Mouse (Mus musculus) thymus, postnatal 25 days (tissue): Measurements from ENCODE around the gene Trio.
A peak's percentile ranks its signal among the peaks of the same experiment; 100 is the strongest.

Experiments
- DNase-seq: peaks from one replicate; pipeline ENCODE4 v3.0.0; 2022

Trio gene

DNA sequence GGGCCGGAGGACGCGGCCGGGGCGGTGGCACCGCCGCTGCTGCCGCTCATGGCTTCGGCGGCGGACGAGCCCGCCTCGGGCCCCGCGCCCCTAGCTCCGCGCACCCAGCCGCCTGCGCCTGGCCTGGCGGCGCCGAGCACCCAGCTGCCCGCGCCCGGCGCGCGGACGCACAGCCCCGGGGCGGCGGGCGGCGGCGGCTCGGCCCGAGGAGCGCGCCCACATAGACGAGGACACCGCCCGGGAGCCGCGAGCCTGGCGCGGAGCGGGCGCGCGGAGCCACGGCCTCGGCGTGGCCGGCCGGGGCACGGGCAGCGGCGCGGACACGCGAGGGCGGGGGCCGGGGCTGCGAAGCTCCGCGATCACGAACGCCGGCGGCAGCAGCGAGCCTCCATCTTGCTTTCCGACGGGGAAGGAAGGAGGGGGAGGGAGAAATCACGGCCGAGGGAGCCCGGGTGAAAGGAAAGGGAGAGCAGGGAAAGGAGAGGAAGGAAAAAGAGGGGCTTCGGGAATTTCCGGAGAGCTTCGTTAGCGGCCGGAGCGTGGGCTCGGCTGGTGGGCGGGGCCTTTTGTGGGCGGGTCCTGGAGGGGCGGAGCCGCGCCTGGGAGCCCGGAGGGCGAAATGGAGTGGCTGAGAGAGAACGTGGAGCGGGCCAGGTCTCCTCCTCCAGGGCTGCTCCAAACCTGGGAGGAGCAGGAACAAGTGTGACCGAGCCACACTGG, at the start of gene Trio:
TSS of gene Trio (minus strand) at position 402 of the 720 bp plus-strand sequence.
- DNase-seq, result peak; percentile 90

DNA sequence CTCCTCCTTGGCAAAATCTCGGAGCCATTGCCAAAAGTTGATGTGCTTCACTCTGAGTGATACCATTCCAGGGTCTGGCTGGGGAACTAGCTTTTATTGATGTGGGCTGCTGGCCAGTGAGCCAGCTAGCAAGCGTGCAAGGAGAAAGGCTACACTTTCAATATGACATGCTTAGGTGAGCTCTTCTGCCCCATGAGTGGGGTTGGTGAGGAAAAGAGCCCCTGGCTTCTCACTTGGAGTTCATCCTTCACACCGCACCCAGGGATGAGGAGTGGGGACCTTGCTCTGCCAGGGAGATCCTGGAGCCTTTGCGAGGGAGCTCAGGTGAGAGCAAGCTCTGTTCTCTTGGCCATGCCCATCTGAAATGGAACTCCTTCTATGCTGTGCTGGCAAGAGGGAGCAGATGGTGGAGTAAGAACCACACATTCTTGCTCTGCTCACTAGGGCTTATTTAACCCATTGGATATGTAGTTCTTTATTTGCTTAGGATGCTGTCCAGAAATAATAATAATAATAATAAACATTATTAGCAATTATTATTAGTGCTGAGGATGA, 48.8 kb upstream of the Trio start:
- DNase-seq, result no peak

DNA sequence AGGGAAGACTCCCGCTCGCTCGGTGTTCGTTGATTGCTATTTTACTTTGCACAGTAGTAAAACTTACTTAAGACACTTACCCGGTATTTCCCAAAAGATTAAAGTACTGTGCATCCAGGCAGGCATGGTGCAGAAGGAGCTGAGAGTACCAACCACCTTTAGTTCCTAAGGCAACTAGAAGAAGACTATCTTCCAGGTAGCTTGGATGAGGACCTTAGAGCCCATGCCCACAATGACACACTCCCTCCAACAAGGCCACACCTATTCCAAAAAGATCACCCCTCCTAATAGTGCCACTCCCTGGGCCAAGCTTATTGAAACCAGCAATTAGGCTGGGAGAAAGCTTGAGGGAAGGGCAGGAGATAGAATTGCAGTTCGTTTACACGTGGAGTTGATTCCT, 46.0 kb upstream of the Trio start:
- DNase-seq, result no peak

DNA sequence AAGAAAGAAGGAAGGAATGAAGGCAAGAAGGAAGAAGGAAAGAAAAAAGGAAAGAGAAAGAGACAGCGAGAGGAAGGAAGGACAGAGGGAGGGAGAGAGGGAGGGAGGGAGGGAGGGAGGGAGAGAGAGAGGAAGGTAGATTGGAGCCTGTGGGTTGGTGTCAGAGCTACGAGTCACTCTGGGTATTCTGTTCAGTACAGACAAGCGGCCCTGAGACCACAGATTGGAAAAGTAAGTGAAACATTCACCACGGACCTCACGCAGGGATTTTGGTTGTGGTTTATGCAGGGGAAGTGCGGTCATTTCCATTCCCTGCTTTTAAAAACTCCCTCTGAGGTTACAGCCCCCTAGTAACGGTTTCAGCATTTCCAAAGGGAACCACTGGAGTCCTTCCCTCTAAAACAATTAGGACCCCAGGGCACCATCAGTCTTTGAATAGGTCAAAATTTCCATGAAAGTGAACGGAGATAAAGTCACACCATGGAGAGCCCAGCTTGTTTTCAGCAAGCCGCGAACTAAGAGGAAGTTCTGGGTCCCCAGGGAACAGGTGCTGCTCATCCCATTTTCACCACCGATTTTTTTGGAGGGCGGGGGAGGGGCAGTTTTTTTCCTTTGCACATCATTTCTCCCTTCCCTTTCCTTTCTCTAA, 45.2 kb upstream of the Trio start:
- DNase-seq, result no peak

DNA sequence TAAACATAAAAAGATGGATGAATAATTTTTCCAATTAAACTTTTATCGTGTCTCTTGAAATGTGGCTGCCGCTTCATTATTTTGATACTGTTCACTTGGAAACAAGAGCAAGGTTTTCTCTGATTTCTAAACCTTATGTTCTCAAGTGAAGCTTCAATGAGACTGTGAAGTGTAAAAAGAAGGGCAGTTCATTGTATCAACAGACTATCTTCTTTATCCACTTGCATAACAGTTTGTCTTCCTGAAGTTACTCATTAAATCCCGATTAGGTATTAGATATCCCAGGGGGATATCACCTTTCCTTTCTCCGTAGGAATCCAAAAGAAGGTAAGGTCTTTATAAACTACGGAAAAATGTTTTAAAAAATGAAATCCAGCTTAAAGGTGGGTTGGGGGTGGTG, 44.6 kb upstream of the Trio start:
- no peak for DNase-seq

DNA sequence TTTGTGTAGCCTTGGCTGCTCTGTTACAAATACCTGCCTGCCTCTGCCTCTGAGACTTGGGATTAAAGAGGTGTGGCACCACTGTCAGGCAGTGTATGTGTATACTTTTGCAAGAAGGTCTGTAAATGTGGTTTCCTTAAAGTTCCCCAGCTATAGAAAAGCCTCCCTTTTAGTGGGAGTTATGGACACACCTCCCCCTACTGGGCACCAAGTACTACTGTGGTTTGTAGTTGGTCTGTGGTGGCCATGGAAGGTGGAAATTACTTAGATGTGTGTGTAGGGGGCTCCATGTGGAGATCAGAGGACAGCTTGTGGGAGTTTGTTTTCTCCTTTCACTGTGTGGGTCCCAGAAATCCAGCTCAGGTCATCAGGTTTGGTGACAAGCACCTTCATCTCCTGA, 41.7 kb upstream of the Trio start:
- no peak for DNase-seq

DNA sequence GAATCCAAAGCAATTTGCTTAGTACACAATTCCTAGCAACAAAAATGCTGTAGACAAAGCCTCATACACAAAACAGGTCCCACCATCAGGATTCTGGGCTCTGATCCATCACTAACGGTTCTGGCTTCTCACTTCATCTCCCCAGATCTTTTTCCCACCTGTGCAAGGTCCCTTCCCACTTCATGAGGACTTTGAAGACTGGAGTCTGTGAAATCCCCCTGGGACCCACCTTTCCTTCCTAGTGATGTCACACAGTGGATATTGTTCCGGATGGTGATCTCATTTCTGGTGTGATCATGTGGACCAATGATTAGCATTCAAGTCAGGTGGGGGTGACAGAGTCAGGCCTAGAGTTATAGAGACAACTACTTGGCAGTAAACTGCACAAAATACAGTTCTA, 40.8 kb upstream of the Trio start:
- DNase-seq, result no peak

DNA sequence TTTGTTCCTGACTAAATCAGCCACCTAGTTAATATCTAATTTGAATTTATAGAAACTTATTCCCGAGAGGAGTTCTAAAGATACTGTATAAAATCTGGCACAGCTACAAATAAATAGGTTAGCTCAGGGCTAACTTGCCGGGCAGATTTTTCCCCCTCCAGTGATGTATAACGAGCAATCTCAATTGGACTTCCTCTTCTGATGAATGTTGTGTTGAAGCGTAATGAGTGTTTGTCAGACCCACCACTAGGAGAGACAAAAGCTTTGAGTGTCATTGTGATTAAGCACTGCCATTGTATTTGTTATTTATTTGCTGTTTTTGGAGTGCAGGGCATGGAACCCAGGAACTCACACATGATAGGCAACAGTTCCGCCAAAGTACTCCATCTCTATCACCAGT, 39.9 kb upstream of the Trio start:
- no peak for DNase-seq

DNA sequence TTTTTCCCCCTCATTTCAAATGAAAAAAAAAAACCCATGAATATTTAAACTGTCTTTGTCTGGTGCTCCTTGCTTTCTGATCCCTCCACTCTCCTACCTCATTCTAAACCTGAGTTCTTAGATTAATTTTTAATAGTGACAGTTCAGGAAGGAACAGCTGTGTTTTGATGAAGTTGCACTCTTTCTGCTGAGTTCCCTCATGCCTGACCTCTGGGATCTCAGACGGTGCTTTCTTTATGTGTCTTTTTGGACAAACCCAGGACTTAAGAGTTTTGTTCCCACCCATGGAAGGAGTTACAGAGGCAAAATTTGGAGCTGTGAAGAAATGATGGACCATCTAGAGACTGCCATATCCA, 39.1 kb upstream of the Trio start:
- DNase-seq, result no peak

DNA sequence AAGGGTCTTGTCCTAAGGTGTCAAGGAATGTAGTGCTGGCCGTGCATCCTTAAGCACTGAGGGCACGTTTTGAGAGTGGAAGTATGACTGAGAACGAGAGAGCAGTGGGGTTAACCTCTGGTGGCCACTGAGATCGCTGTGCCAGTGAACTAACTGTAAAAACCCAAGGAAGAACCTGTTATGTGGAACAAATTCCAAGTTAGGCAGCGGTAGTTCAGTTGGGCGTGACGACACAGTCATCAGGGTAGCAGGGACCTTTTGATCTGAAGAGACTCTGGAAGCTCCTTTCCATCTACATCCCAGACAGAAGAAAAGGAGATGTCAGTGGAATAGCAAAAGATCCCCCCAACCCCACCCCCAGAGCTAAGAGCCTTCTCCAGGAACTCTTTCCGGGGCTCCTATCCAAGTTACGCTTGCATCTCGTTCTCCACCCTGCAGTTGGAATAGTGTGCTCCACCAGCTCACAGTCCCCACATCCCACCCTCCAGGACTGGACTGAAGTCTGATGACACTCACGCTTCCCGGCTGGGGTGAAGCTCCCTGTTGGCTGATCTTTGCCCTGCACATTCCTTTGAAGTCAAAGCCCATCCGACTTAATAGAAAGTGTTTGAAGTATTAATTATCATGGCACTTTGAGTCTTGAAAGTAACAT, 38.6 kb upstream of the Trio start:
- no peak for DNase-seq

DNA sequence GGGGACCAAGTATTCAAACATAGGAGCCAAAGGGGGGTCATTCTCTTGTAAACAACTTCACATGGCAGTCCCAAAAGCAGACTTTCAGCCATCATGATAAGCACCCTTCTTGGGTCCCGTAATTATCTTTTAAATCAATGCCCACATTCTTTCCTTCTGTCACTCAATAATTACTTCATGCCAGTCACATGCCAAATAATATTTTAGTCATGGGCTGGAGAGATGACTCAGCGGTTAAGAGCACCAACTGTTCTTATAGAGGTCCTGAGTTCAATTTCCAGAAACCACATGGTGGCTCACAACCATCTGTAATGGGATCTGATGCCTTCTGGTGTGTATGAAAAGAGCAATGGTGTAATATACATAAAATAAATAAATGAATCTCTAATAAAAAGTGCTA, 37.8 kb upstream of the Trio start:
- DNase-seq, result no peak

DNA sequence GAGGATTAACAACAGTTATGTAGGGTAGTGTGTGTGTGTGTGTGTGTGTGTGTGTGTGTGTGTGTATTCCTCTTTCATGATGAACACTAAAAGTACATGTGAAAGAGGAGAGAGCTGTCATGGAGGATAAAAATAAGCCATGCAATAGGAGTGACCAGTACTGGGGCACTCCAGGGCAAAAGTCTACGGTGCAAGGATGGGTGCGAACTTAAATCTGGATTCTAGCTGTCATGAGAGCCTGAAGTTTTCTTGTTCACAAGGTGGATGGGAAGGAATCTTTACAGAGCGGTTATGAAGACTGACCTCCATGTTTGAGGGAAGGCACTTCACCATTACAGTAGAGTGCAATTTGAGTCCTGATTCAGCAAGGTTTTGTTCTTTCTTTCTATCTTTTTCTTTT, 36.4 kb upstream of the Trio start:
- no peak for DNase-seq

DNA sequence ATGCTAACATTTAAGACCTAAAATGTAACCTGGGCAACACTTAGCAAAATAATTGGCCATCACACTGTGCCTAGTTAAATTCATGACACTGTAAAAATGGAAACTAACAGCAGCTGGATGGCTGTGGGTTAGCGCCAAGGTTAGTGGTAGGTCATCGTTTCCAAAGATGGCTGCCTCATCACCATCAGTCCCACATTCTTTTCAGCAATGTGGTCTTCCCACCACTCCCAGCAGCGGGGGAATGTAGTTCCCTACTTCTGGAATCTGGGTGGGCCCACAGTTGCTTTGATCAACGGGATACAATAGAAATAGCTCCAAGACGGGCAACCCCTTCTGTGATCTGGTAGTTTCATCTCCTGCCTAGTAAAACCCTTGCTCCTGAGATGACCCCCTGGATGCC, 35.3 kb upstream of the Trio start:
- no peak for DNase-seq

DNA sequence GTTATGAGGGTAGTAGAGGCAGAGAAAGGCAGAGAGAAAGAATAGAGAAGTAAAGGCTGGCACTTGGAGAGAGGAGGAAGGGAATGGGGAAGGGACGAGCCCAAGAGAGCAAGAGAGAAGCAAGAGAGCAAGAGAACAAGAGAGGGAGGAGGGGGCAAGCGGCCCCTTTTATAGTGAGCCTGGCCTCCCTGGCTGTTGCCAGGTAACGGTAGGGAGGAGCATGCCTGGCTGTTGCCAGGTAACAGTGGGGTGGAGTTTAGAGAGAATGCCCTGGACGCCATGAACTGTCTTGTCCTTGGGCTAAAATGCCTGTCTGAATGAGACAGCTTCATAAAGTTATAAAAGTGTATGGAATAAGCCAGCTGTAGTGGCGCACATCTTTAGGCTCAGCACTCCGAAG, 34.8 kb upstream of the Trio start:
- DNase-seq, result no peak

DNA sequence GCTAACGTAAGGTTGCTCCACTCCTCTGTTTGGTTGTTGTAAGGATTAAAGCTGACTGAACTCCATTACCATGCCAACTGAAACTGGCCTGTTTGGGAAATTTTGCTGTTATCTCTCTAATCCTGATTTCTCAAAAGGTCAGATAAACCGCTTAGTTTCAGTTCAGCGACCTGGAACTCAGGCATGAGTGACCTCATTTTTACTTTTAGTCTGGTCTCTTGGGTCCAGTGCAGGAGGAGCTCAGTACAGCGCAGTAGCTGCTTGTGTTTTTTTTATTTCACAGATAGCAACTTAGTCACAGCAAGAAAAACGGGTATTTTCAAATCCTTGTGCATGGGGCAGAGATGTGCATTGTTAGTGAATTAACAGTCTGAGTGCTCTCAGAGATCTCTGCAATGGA, 31.9 kb upstream of the Trio start:
- DNase-seq, result no peak

DNA sequence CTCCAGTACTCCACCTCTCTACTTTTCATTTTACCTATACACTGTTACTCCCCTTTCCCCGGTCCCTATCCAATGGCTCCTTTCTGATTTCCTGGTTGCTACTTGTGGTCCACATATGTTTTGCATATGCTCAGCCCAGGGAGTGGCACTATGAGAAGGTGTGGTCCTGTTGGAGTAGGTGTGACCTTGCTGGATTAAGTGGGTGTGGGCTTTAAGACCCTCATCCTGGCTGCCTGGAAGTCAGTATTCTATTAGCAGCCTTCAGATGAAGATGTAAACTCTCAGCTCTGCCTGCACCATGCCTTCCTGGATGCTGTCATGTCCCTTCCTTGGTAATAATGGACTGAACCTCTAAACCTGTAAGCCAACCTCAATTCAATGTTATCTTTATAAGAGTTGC, 29.1 kb upstream of the Trio start:
- no peak for DNase-seq

DNA sequence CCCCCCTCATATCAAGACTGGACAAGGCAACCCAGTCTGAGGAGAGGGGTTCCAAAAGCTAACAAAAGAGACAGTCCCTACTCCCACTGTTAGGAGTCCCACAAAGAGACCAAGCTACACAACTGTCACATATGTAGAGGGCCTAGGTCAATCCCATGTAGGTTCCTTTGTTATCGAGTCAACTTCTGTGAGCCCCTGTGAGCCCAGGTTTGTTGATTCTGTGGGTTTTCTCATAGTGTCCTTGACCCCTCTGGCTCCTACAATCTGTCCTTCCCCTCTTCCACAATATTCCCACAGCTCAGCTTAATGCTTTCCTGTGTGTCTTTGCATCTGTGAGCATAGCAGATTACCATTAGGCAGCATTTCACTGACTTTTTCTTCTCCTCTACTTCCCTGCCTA, 28.5 kb upstream of the Trio start:
- no peak for DNase-seq

DNA sequence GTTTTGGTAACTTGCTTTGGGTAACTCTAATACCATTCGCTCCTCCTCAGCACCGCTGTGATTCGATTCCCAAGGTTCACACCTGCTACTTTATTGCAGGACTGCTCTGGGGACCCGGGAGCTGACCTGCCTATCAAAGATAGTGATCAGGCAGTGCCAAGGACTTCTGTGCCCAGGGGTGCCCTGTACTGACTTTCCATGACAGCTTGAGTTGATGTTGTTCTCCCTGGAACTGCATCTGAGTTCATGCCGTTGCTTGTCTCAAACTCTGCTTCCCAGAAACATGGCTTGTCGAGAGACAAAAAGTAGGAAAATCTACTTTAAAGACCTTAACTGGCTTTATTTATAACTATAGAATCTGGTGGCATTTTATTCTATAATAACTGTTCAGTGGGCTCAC, 27.6 kb upstream of the Trio start:
- no peak for DNase-seq

DNA sequence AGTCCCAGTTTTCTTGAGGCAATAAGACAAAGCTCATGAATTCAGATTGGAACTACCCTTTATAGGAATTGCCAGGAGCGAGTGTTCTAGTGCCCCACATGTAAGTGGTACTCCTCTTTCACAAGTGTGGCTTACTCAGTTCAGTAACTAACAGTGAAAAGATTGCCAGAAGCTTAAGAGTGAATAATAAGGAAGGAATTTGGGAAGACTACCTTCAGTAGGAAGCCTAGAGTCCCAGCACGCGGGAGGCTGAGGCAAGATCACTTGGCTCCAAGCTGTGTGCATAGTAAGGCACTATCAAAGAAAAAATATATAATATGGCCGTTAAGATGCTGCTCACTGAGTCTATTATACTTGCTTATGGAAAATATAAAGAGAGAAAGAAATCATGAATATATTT, 26.2 kb upstream of the Trio start:
- DNase-seq, result no peak

DNA sequence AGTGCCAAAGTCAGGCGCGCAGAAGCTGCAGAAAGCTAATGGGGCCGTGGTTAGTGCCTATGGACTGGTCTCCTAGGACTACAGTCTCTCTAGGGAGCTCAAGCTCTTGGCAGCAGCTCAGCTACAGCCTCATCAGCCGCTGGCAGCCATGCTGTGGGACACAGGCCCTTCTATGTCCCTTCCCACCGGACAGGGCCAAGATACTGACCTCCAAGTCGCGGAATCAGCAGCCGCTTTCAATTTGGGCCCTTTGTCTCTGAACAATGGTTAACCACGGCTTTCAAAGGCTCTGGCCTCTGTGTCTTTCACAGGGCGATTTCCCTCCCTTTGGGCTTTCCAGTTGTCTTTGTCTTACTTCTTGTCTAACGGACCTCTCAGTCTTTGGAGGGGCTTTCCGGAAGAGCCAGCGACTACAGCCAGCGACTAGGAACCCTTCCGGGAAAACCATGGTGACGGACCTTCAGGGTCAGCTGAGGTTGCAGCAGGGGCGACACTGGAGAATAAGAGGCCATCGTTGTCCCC, 25.5 kb upstream of the Trio start:
- DNase-seq, result no peak

DNA sequence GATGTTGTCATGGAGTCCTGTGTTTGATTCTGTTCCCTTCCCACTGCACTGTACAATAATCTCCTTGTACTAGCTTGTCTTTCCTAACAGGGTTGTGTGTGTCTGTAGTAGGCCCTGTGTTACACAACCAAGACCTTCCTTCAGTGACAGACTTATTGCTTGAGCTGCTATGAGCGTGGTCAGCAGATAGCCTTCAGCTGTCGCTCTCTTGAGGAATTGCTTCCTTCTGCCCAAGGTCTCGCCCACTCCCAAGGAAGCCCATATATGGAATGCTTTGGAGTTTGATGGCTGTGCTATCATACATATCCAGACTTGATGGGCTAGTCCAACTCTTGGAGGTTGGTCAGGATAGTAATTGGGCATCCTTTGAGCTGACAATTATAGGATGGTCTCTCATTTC, 22.1 kb upstream of the Trio start:
- DNase-seq, result no peak

DNA sequence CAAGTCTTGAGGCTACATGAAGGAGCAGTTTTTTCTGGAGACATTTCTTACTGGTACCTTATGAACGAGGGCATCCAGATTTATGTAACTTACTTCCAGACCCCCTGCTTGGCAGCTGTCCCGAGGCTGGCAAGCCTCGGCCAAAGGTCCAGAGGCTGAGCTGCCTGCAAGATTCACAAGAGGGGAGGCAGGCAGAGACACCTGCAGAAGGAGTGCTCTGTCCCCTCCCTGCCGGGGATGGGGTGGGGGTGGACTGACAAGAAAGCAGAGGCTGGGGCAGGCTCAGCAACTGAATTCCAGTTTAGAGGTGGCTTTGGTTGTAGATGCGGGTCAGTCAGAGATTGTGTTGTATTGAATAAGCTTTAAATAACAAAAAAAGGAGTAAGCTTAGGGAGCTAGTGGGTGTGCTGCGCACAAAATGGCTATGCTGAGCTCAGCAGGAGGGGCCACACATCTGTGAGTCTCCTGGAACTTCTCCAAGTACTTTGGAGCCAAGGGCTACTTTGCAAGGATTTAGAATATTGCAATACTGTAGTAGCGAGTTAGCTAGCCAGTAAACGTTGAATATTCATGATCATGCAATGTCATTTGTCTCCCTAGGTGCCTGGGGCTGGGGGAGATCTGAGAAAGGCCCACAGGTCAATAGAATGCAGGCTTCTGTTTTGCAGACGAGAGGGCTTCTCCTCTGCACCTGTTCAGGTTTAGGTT, 15.7 kb upstream of the Trio start:
- DNase-seq, result no peak

DNA sequence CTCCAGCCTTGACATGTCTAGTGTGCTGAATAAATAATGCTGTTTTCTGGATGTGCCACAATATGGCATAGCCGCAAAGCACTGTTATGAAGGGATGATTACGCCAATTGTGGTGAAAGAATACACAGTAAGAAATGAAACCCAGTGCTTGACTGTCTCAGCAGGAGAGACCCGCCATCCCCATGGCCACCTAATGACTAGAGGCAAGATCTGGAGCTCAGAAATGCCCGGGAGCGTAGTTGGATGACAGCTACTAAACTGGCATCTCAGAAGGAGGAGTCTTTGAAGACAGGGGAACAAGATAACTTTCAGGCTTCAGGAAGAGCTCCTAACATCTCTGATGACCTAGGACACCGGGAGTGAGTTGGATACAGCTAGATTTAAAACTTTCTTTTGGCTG, 12.0 kb upstream of the Trio start:
- no peak for DNase-seq

DNA sequence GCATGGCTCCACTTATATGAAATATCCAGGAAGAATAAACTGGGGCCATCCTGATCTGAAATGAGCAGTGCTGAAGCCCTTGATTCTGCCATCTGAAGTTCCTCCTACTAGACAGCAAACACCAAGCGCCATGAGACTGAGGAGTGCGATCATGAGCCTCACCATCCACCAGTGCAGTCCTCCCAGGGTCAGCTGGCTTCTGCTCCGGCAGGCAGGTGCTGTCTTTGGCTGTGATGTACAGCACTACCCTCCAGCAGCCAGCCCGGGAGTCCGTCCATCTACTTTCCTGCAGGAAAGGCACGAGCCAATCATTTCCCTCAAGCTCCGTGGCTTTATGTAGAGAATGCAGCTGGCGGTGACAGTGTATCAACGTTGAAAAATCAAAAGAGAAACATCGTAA, 10.0 kb upstream of the Trio start:
- no peak for DNase-seq
